Mouse (Mus musculus) lung, adult 2 months (tissue): ENCODE results near the gene Ptpre. TPM values are rescaled to one million over a fixed set of nuclear protein-coding genes. Genes with fewer than 3 reads are reported as not detected.
A peak's percentile ranks its signal among the peaks of the same experiment; 100 is the strongest.

Experiments
- DNase-seq: peaks from one replicate; pipeline ENCODE4 v3.0.0; 2022
- H3K4me1 ChIP-seq: fragments of 200-500 bp; 2 replicates; pipeline ENCODE4 v1.6.1; 2011; ENCODE audit warnings: low read length; ENCODE audit not compliant: control insufficient read depth, insufficient read depth
- H3K4me3 ChIP-seq: fragments of 200-500 bp; replicated peaks from 2 replicates; pipeline ENCODE3; 2011; ENCODE audit warnings: low read depth, mild to moderate bottlenecking, control low read depth, low read length; ENCODE audit errors: extremely low read depth
- CTCF ChIP-seq: fragments of 200-500 bp; IDR thresholded peaks from 2 replicates; pipeline ENCODE4 v1.5.1; 2011; ENCODE audit warnings: mild to moderate bottlenecking, low read length, control low read depth; ENCODE audit not compliant: insufficient read depth
- POLR2A ChIP-seq: fragments of 200-500 bp; IDR thresholded peaks from 2 replicates; pipeline ENCODE4 v1.6.1; 2011; ENCODE audit warnings: low read depth, mild to moderate bottlenecking, control low read depth, low read length, borderline replicate concordance; ENCODE audit errors: extremely low read depth
- WGBS: fragments of 180-500 bp; shearing (Covaris S2); methylation state at CpG from one replicate; pipeline ENCODE4 v1.1.7; 2018; 5-methylcytosine and 5-hydroxymethylcytosine counted together
- polyA plus RNA-seq: library from polyadenylated mRNA; depleted of rRNA; stranded (reverse); fragments of >200 nt; gene quantifications from 2 replicates; pipeline ENCODE4 v1.2.3, GENCODE M21; 2012

Gene Ptpre
- polyA plus RNA-seq, 1 experiment = 21.4 TPM

- TF ChIP-seq POLR2A (no peak), CTCF (no peak)
- WGBS = 92% methylated on average over 1 of the region's 1 CpGs
- H3K4me1 ChIP-seq = no peaks in the 10 kb centered on the region
- DNase-seq = no peak
- H3K4me3 ChIP-seq = no peak overlapping the region
These were observed 112.0 kb downstream of the Ptpre start for GRCm38 (mm10) chr7:135649306-135649705.

- no peak for TF ChIP-seq POLR2A
- no peak for TF ChIP-seq CTCF
- Histone ChIP-seq H3K4me1 (no peaks in the 10 kb centered on the region), H3K4me3 (no peak overlapping the region)
- 77% methylated on average over 5 of the region's 5 CpGs for WGBS
- no peak for DNase-seq
These were observed 112.8 kb downstream of the Ptpre start for GRCm38 (mm10) chr7:135650061-135650460.

- H3K4me3 ChIP-seq = peak overlapping the region; percentile 52
- TF ChIP-seq CTCF (no peak), POLR2A (peak; percentile 49; the same call in 1 of the 2 replicates)
- WGBS = 27% methylated on average over 18 of the region's 18 CpGs
- peak; percentile 26 for DNase-seq
- no peaks in the 10 kb centered on the region for H3K4me1 ChIP-seq
These were observed 114.7 kb downstream of the Ptpre start for GRCm38 (mm10) chr7:135651831-135652511.

- no peaks in the 10 kb centered on the region for H3K4me1 ChIP-seq
- WGBS = 66% methylated on average over 11 of the region's 11 CpGs
- TF ChIP-seq CTCF = no peak
- DNase-seq = no peak
- H3K4me3 ChIP-seq = no peak overlapping the region
These were observed 115.5 kb downstream of the Ptpre start for GRCm38 (mm10) chr7:135652781-135653180.

GRCm38 (mm10) chr7:135653601-135654000 lies 116.3 kb downstream of the Ptpre start:
- TF ChIP-seq CTCF = no peak
- TF ChIP-seq POLR2A = no peak
- Histone ChIP-seq H3K4me1 (no peaks in the 10 kb centered on the region), H3K4me3 (no peak overlapping the region)
- 85% methylated on average over 7 of the region's 7 CpGs for WGBS
- no peak for DNase-seq

GRCm38 (mm10) chr7:135654288-135654687 lies 117.0 kb downstream of the Ptpre start:
- H3K4me1 ChIP-seq = no peaks in the 10 kb centered on the region
- no peak for TF ChIP-seq CTCF
- TF ChIP-seq POLR2A = no peak
- WGBS = 78% methylated on average over 6 of the region's 6 CpGs
- H3K4me3 ChIP-seq = no peak overlapping the region
- DNase-seq = no peak

- TF ChIP-seq POLR2A (no peak), CTCF (no peak)
- 70% methylated on average over 4 of the region's 4 CpGs for WGBS
- Histone ChIP-seq H3K4me3 (no peak overlapping the region), H3K4me1 (no peaks in the 10 kb centered on the region)
- DNase-seq = no peak
These were observed 117.8 kb downstream of the Ptpre start for GRCm38 (mm10) chr7:135655113-135655512.

- DNase-seq = no peak
- WGBS = 73% methylated on average over 7 of the region's 7 CpGs
- no peak overlapping the region for H3K4me3 ChIP-seq
- H3K4me1 ChIP-seq = no peaks in the 10 kb centered on the region
- TF ChIP-seq POLR2A (no peak), CTCF (no peak)
These were observed 120.9 kb downstream of the Ptpre start for GRCm38 (mm10) chr7:135658150-135658549.

- no peak for TF ChIP-seq CTCF
- TF ChIP-seq POLR2A = no peak
- no peaks in the 10 kb centered on the region for H3K4me1 ChIP-seq
- WGBS = 75% methylated on average over 5 of the region's 5 CpGs
- DNase-seq = no peak
- H3K4me3 ChIP-seq = no peak overlapping the region
These were observed 122.1 kb downstream of the Ptpre start for GRCm38 (mm10) chr7:135659314-135659935.

GRCm38 (mm10) chr7:135660314-135660713 lies 123.0 kb downstream of the Ptpre start:
- Histone ChIP-seq H3K4me3 (no peak overlapping the region), H3K4me1 (no peaks in the 10 kb centered on the region)
- no peak for TF ChIP-seq POLR2A
- no peak for TF ChIP-seq CTCF
- no peak for DNase-seq

GRCm38 (mm10) chr7:135664211-135664610 lies 126.9 kb downstream of the Ptpre start:
- 76% methylated on average over 7 of the region's 7 CpGs for WGBS
- Histone ChIP-seq H3K4me1 (no peaks in the 10 kb centered on the region), H3K4me3 (no peak overlapping the region)
- DNase-seq = no peak
- TF ChIP-seq POLR2A (no peak), CTCF (no peak)
